8 mouse cellular contexts compared by ENCODE assay signal in the genomic region with DNA sequence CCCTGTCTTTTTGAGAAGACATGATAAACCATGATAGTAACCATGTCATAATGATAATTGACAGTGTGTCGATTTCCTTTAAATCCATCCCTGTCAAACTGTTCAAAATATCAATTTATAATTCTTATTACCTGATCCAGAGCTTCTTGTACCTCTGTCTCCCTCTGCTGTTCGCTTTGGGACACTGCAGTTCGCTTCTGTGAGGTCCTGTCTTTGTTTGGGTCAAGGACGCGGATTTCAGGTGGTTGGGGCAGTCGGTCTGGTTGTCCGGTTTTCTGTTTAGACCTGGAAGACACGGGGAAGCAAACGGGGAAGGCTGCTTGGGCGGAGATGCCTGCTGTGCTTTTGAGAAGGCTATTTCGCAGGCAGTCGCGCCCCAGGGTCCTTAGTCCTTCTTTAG. TPM values are rescaled to one million over a fixed set of nuclear protein-coding genes. Genes with fewer than 3 reads are reported as not detected.
DNase-seq lines count a peak whose midpoint lies in the region; ATAC-seq and TF ChIP-seq lines count a peak whose summit lies in the region.

No protein-coding gene starts in this region.

- DNase-seq in 416B (ENCODE audit: low read depth), result peak; percentile 78
- DNase-seq in adrenal gland, postnatal 14 days, result peak; percentile 69
- DNase-seq in kidney, postnatal 0 days (ENCODE audit: low spot score), result peak; percentile 76
- DNase-seq in liver, adult 2 months (ENCODE audit: extremely low read depth, low read depth, low spot score), result peak; percentile 65
- peak; percentile 82 for DNase-seq in naive thymus-derived CD4-positive, alpha-beta T cell, adult 2 months (ENCODE audit: low read depth)

- H3K4me1 ChIP-seq in embryonic facial prominence, embryonic 13.5 days, result peaks cover 4% of the 10 kb centered on the region; the same call in 1 of the 2 replicates
- H3K4me1 ChIP-seq in heart, embryonic 13.5 days, result peaks cover 9% of the 10 kb centered on the region
- no peaks in the 10 kb centered on the region for H3K4me1 ChIP-seq in kidney, postnatal 0 days (replicated peaks; ENCODE audit: insufficient read depth, low read length)
- peaks cover 1% of the 10 kb centered on the region; the same call in 1 of the 2 replicates for H3K4me1 ChIP-seq in liver, adult 2 months (ENCODE audit: control insufficient read depth, insufficient read depth, low read length)
- no peaks in the 10 kb centered on the region for H3K4me1 ChIP-seq in stomach, embryonic 14.5 days (ENCODE audit: control insufficient read depth, insufficient read depth, low read length)

- H3K79me2 ChIP-seq in liver, adult 2 months (ENCODE audit: control insufficient read depth, insufficient read depth, low read length), result no peaks in the 10 kb centered on the region

- peak; percentile 89 for TF ChIP-seq CTCF in kidney, postnatal 0 days (IDR thresholded peaks at IDR 0.05; ENCODE audit: low read depth)
- TF ChIP-seq CTCF in liver, adult 2 months (IDR thresholded peaks at IDR 0.05; ENCODE audit: low read depth, low read length), result peak; percentile 83

- peak overlapping the region; percentile 62 for H3K4me2 ChIP-seq in embryonic facial prominence, embryonic 13.5 days
- peak overlapping the region; percentile 70 for H3K4me2 ChIP-seq in heart, embryonic 13.5 days
- H3K4me2 ChIP-seq in kidney, postnatal 0 days (ENCODE audit: low read length), result peak overlapping the region; percentile 33; the same call in 1 of the 2 replicates
- H3K4me2 ChIP-seq in stomach, embryonic 14.5 days (replicated peaks; ENCODE audit: low read depth, low read length), result peak overlapping the region; percentile 44

- peaks cover 94% of the 10 kb centered on the region for H3K27me3 ChIP-seq in embryonic facial prominence, embryonic 13.5 days
- H3K27me3 ChIP-seq in heart, embryonic 13.5 days (replicated peaks), result peaks cover 94% of the 10 kb centered on the region
- H3K27me3 ChIP-seq in kidney, postnatal 0 days (ENCODE audit: insufficient read depth, low read length), result peaks cover 56% of the 10 kb centered on the region
- H3K27me3 ChIP-seq in liver, adult 2 months (ENCODE audit: control insufficient read depth, insufficient read depth, low read length), result peaks cover 20% of the 10 kb centered on the region
- peaks cover 32% of the 10 kb centered on the region for H3K27me3 ChIP-seq in stomach, embryonic 14.5 days (ENCODE audit: control insufficient read depth, insufficient read depth, low read length)

- peak overlapping the region; percentile 37 for H3K4me3 ChIP-seq in embryonic facial prominence, embryonic 13.5 days
- H3K4me3 ChIP-seq in heart, embryonic 13.5 days, result peak overlapping the region; percentile 48
- H3K4me3 ChIP-seq in kidney, postnatal 0 days (replicated peaks; ENCODE audit: low read depth, low read length), result peak overlapping the region; percentile 4; the same call in 1 of the 2 replicates
- no peak overlapping the region for H3K4me3 ChIP-seq in liver, adult 2 months (ENCODE audit: insufficient read depth, low read depth, low read length)
- H3K4me3 ChIP-seq in stomach, embryonic 14.5 days (ENCODE audit: low read depth, low read length), result peak overlapping the region; percentile 20

- peak overlapping the region; percentile 61; the same call in 1 of the 2 replicates for H3K9ac ChIP-seq in embryonic facial prominence, embryonic 13.5 days
- peak overlapping the region; percentile 78 for H3K9ac ChIP-seq in heart, embryonic 13.5 days
- H3K9ac ChIP-seq in kidney, postnatal 0 days (ENCODE audit: low read depth, low read length), result no peak overlapping the region
- no peak overlapping the region for H3K9ac ChIP-seq in liver, adult 2 months (ENCODE audit: low read depth, low read length)
- H3K9ac ChIP-seq in stomach, embryonic 14.5 days (replicated peaks; ENCODE audit: low read depth, low read length), result 0 out of 2 replicates have a peak overlapping the region, but pooled peaks have one; percentile 25

- no peaks in the 10 kb centered on the region for H3K36me3 ChIP-seq in embryonic facial prominence, embryonic 13.5 days
- no peaks in the 10 kb centered on the region for H3K36me3 ChIP-seq in heart, embryonic 13.5 days
- H3K36me3 ChIP-seq in kidney, postnatal 0 days (ENCODE audit: insufficient read depth, low read length), result no peaks in the 10 kb centered on the region
- H3K36me3 ChIP-seq in liver, adult 2 months (ENCODE audit: control insufficient read depth, insufficient read depth, low read length), result no peaks in the 10 kb centered on the region
- no peaks in the 10 kb centered on the region for H3K36me3 ChIP-seq in stomach, embryonic 14.5 days (ENCODE audit: control insufficient read depth, insufficient read depth, low read length)

- no peak for ATAC-seq in embryonic facial prominence, embryonic 13.5 days (ENCODE audit: insufficient number of reproducible peaks, insufficient read depth, low FRiP score, low TSS enrichment, low read depth)
- no peak for ATAC-seq in heart, embryonic 13.5 days (ENCODE audit: extremely low read depth, insufficient number of reproducible peaks, low FRiP score, low TSS enrichment)
- no peak for ATAC-seq in kidney, postnatal 0 days (replicated peaks; ENCODE audit: low FRiP score, low read depth)
- no peak for ATAC-seq in stomach, embryonic 14.5 days (ENCODE audit: insufficient number of reproducible peaks, insufficient read depth, low FRiP score, low read depth)

- WGBS in embryonic facial prominence, embryonic 13.5 days, result under 1% methylated on average over 13 of the region's 13 CpGs
- WGBS in heart, embryonic 13.5 days, result under 1% methylated on average over 13 of the region's 13 CpGs
- WGBS in kidney, postnatal 0 days, result under 1% methylated on average over 13 of the region's 13 CpGs
- 2% methylated on average over 13 of the region's 13 CpGs for WGBS in liver, adult 2 months
- under 1% methylated on average over 13 of the region's 13 CpGs for WGBS in stomach, embryonic 14.5 days

- H3K9me3 ChIP-seq in embryonic facial prominence, embryonic 13.5 days, result no peaks in the 10 kb centered on the region
- no peaks in the 10 kb centered on the region for H3K9me3 ChIP-seq in heart, embryonic 13.5 days
- H3K9me3 ChIP-seq in kidney, postnatal 0 days (replicated peaks; ENCODE audit: low read length), result no peaks in the 10 kb centered on the region
- H3K9me3 ChIP-seq in stomach, embryonic 14.5 days (ENCODE audit: control insufficient read depth, low read depth, low read length), result no peaks in the 10 kb centered on the region

- TF ChIP-seq POLR2A in liver, adult 2 months (IDR thresholded peaks at IDR 0.05; ENCODE audit: extremely low read depth, insufficient read depth, low read length), result no peak

- no peak overlapping the region for H3K27ac ChIP-seq in embryonic facial prominence, embryonic 13.5 days
- H3K27ac ChIP-seq in heart, embryonic 13.5 days (replicated peaks), result no peak overlapping the region
- no peak overlapping the region for H3K27ac ChIP-seq in kidney, postnatal 0 days
- no peak overlapping the region for H3K27ac ChIP-seq in liver, adult 2 months (replicated peaks; ENCODE audit: insufficient read depth, low read depth, low read length)
- H3K27ac ChIP-seq in stomach, embryonic 14.5 days (ENCODE audit: low read length), result no peak overlapping the region

RNA-seq across cellular contexts. Expression of gene BC107364, which starts 11.5 kb away (rescaled TPM):
- total RNA-seq in adrenal gland, postnatal 14 days (2021), result not detected in 2 replicates
- polyA plus RNA-seq in embryonic facial prominence, embryonic 13.5 days (2015; fragmentation: Nextera tagmentation; extraction: Ambion mirVana), result 0.20 TPM in 1 of 2 replicates, not detected in the other
- polyA plus RNA-seq in heart, embryonic 13.5 days (2015; fragmentation: Nextera tagmentation; extraction: Ambion mirVana), result 0.68 and 0.78 TPM in 2 replicates
- polyA plus RNA-seq in kidney, postnatal 0 days (2015; fragmentation: Nextera tagmentation; extraction: Ambion mirVana), result 0.40 and 0.51 TPM in 2 replicates
- not detected in 2 replicates for total RNA-seq in liver, adult 2 months (2014; rRNA removed)
- not detected in 2 replicates for polyA plus RNA-seq in liver, adult 2 months (2012; rRNA removed)
- not detected in 2 replicates for polyA plus RNA-seq in stomach, embryonic 14.5 days (2014; fragmentation: Nextera tagmentation; extraction: Ambion mirVana)

Comparison
In these comparisons a context has a peak if more than half of its experiments do, and no peak if none do; other contexts are left out.
1. H3K9ac ChIP-seq: peak in embryonic facial prominence, embryonic 13.5 days (single experiment), heart, embryonic 13.5 days (single experiment) and stomach, embryonic 14.5 days (single experiment); none in kidney, postnatal 0 days (single experiment) and liver, adult 2 months (single experiment).
2. Peak in every context shown above with its lines, with median percentiles within 50 percentile points of each other: DNase-seq and H3K4me2 ChIP-seq.